Mouse (Mus musculus) CD4-positive, CD25-positive, alpha-beta regulatory T cell, adult 2 months (primary cell): ENCODE data around the gene Plekha7.
"Not testable (repeated sequence)": the region's sequence is repeated elsewhere in the genome, so short reads cannot be mapped to it uniquely, and the experiment has no call there.

Experiments used
- DNase-seq: peaks from one replicate; pipeline ENCODE4 v3.0.0-alpha.2; 2012; ENCODE audit warnings: low read depth, low spot score

Plekha7 gene

DNA sequence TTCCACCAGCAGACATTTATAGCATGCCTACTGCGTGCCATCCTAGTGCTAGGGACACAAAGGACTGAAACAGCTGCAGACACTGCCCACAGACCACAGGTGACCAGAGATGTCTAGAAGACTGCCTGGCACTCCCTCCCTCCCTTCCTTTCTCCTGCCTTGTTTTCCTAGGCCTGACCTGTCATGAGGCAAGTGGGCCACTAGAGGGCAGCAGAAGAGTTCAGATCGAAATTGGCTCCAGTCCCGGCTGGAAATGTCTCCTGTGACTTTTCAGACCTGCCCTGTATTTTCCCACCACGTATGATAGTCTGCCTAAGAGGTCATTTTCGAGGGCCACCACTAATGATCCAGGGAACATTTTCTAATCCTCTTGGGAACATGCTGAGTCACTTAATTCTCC is 176.1 kb downstream of the Plekha7 start:
- DNase-seq, result peak; percentile 72

DNA sequence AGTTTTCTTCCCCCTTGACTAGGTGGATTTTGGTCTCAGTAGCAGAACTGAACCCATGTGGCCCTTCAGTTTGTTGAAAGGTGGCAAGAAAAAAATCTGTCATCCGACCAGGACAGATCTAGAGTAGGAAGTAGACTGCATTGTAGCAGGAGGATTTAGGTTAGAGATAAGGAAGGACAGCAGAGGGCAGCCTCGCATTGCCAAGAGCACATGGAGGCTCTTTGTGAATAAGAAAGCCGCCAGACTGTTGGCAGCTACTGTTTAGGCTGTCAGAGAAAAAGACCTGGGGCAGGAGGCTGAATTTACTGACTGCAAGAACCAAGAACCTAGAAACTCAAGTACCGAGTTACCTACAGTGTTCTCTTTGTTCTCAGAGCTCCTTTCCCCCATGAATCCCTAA is 176.8 kb downstream of the Plekha7 start:
- no peak for DNase-seq

GRCm38 (mm10) chr7:116129374-116129773 is 178.8 kb downstream of the Plekha7 start:
- no peak for DNase-seq

DNA sequence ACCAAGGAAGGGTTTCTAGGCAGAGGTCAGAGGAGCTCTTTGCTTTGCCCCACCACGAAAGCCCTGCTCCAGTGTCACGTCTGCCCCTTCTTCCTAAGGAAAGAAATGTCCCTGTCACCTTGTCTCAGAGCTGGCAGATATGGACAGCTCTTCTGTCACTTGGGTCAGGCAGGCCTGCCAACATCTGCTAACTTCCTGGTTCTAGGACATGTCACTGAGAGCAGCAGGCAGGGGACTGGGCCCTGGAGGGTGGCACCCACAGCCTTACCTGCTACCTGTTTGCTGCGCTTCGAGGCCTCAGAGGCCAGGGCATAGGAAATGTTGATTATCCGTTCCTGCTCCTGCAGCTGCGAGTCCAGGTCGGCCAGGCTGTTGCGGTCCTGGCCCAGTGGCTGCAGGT is 179.9 kb downstream of the Plekha7 start:
- no peak for DNase-seq

DNA sequence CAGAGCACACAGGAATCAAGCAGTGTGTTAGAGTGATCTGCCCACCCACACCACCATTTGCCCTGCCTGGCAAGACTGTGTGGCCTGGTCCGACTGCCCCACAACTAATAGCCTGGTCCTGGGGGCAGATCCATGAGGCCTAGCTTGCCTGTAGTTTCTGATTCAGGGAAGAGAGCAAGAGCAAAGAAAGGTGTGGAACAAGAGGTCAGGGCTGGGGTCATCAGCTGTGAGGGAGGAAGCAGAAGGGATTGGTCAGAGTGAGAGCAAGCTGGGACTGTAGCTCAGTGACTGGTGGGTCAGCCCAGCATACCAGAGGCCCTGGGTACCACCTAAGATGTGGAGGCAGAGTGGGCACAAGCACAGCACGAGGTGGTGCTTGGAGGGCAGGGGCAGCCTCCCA is 181.1 kb downstream of the Plekha7 start:
- no peak for DNase-seq

- DNase-seq, result no peak
Measured at GRCm38 (mm10) chr7:116125671-116126070, 182.5 kb downstream of the Plekha7 start.

DNA sequence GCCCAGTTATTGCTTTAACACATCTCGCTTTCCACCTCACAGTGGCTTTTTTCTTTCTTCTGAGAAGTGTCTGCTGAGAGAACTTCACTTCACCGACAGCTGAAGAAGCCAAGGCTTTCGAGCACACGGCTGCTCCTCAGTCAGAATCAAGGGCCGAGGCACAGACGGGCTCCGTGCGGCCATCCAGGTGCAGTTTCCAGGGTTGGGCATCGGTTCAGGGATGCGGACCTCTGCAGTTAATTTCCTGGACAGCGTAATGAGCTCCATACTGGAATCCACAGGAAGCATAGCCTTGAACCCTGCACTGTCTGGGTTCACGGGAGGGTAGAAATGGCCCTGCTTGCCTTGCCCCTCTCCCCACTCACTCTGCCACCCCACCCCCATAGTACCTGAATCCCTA is 184.1 kb downstream of the Plekha7 start:
- DNase-seq, result no peak

- no peak for DNase-seq
Measured at GRCm38 (mm10) chr7:116123597-116123985, 184.6 kb downstream of the Plekha7 start.

DNA sequence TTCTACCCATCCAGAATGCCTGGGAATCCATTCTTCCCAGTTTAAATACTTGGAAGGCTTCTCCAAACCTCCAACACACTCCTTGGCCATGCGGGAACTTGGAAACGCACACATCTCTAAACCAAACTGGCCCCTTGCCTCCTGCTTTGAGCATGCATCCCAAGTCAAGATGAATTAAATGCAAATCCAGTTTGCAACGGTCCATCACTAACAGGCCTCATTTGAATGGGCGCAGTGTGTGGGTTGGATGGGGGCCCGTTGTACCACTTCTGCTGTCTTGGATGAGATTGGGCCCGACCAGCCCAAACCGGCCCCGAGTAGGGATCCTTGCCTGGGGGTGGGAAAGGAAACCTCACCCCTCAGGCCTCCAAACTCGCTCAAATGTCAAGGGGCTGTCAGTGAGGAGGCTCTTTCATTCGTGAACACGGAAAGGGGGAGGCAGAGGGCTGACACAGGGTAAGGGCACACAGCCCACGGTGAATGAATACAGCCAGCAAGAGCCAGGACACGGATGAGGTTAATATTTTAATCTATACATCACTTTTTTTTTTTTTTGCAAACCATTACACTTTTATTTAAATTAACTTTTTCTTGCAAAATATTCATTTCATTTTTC is 185.1 kb downstream of the Plekha7 start:
- DNase-seq, result no peak

GRCm38 (mm10) chr7:116121202-116121601 is 187.0 kb downstream of the Plekha7 start:
- no peak for DNase-seq

- DNase-seq, result no peak
Measured at GRCm38 (mm10) chr7:116120737-116121136, 187.4 kb downstream of the Plekha7 start.

- no peak for DNase-seq
Measured at GRCm38 (mm10) chr7:116119306-116119857, 188.8 kb downstream of the Plekha7 start.

- DNase-seq, result no peak
Measured at GRCm38 (mm10) chr7:116115991-116116390, 192.2 kb downstream of the Plekha7 start.

DNA sequence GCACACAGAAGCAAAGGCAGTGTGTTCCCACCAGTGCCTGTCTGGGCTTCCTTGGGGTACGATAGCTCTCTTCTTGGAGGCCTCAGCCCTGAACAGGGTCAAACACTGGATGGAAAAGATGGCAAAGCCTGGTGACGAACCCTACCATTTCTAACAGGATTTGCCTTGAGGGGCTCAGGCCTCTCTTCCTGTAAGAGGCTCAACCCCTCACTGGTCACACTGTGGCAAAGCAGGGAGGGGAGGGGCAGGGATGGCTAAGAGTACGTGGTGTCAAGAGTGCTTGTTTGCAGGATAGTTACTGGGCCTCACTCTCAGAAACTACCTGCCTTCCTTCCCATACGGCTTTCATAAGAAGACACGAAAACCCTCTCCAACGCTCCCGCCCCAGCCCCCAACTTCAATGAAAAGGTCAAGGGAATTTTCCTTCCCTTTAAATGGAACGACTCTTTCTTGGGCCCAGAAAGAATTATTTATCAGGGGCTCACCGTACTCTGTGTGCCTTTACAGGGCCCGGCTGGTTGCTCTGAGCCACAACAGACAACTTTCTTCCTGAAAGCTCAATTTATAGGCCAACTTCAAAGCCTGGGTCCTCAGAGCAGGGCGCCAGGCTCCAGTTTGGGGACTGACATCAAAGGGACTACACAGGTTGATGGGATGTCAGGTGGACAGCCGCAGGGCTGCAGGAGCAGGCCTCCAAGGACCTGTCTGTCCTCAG is 192.8 kb downstream of the Plekha7 start:
- DNase-seq, result no peak

DNA sequence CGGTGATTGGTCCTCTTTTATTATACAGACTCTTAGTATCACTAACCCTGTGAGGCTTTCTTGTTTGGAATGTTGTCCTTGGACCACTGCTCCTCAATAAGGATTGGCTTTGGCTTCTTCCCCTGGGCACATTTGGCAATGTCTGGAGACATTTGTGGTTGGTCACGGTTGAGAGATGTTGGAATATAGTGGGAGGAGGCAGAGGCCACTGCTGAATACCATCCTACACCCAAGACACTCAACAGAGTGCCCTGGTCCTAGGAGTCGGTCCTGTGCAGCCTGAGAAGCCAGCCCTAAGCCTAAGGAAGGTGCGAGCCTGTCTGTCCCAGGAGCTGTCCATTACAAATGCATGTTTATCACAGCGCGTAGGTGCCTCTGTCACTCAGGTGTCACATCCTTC is 196.6 kb downstream of the Plekha7 start:
- no peak for DNase-seq

DNA sequence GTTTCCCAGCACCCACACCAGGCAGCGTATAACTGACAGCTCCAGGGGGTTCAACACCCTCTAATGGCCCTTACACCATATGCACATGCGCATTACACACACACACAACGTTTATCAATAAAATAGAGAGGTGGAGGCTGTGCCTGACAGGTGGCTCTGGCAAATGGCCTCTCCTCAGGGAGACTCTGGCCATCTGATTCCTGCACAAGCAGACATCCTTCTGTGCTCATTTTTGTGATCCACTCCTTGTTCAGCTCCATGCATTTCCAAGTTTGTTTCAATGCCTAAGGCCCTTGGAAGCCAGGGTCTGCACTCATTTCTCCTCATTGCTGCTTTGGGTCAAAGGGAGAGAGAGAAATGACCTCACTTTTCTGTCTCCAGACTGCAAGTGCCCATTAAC is 197.5 kb downstream of the Plekha7 start:
- no peak for DNase-seq

- DNase-seq, result no peak
Measured at GRCm38 (mm10) chr7:116103091-116103490, 205.1 kb downstream of the Plekha7 start.

DNA sequence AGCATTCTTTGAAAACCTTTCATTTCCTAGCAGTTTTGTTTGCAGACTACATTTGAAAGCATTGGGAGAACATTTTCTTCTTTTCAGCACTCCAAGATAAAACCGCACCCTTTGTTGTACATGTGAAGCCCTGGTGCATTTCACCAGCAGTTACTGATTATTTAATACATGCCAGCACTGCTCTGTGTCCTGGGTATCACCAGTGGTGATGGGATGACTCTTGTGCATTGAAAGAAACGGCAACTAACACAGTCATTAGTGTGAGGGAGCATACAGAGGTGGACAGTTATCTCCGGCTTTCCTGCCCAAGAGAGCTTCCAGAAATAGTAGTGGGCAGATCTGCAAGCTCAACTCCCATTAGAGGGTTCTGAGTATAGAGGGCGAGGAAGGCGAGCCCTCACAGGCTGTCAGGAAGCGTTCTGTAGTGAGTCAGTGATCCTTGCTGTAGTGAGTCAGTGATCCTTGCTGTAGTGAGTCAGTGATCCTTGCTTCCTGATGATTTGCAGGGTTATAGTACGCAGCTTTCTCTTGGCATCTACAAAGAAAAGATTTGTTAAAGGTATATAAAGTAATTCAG is 208.1 kb downstream of the Plekha7 start:
- DNase-seq, result no peak

DNA sequence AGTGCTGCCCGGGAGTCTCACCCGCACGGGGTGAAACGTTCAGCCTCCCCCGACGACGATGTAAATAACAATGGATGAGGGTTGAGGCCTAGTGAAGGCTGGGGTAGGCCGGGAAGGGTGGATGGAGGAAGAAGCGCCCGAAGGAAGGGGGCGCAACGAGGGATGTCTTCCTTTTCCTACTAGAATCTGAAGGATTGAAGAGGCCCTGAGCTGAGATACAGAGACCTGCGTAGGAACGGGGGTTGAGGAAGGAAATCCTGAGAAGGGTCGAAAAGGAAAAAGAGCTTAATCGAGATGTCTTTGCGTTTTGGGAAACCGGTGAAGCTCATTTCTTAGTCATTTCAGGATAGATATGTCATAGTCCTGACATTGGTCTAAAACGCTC is 214.7 kb downstream of the Plekha7 start:
- DNase-seq, result no peak

DNA sequence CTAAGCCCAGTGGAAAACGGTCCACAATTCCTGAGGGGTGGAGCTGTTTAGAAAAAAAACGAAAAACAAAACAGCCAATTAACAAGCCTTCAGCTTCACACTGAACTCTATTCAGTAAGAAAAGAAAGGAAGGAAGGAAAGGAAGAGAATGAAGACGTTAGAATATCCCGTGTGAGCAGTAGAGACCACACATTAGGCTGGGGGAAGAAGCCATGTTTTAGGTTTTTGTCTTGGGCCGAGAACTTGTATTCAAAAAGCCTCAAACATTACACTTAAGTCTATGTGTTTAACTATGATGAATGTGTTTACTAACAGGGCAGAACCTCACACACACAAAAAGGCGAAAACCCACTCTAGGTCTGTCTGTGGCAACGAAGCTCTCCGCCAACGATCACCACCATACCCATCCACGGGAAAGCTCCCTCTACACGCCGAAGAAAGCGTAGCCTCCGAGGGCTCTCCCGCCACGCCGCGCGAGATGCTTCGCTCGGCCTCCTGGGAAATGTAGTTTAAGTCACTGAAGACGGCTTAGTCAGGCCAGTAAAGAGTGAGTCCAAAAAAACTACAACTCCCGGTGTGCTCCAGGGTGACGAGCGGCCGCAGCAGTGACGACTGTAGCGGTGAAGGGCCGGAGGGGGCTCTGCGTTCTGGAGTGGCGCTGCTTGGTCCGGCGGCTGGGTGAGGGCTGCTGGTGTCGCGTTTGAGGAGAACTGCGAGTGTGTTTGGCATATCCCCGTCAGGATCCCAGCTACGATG is 215.3 kb downstream of the Plekha7 start:
- DNase-seq, result peak; percentile 97

DNA sequence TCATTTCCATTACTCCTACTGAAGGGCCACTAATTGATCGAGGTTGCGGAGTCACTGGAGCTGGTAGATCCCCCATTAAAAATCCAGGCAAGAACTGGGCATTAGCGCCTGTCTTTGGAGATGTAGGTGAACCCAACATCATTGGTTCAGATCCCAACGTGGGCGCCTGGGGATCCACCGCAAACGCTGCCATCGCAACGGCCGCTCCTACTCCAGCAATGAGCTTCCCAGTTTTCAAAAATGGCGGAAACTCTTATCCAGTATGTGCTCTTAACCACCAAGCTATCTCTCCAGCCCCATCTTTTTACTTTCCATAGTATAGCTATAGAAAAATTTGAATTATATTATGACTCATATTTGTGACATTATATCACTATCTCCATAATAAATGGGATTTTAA is 223.8 kb downstream of the Plekha7 start, which contains the start of gene Gm4353:
Gene Gm4353 (minus strand): TSS at position 270 of the 400 bp plus-strand sequence.
- not testable (repeated sequence) for DNase-seq
